Mouse (Mus musculus) left cerebral cortex, postnatal 25 days (tissue): ENCODE results near the gene Saysd1. TPM values are rescaled to one million over a fixed set of nuclear protein-coding genes. Genes with fewer than 3 reads are reported as not detected.

ENCODE experiments used
- DNase-seq, 2 experiments: peaks; one replicate each; pipeline ENCODE4 v3.0.0; 2022; ENCODE audit warnings: low spot score in 2 of 2, mixed read lengths in 1 of 2
- intact Hi-C: fragments of 180-260 bp; cut with DNase I; formaldehyde crosslinking; loops from one replicate; pipeline ENCODE4 v1.15.1; 2025
- total RNA-seq, 2 experiments: library from RNA; stranded (reverse); gene quantifications; 2 replicates each; pipeline ENCODE4 v1.2.3; 2021

Saysd1 gene
- total RNA-seq, 2 experiments from 2014 or later, result 4.3 to 4.7 TPM

GRCm38 (mm10) chr14:20114951-20115350, 23.4 kb downstream of the Saysd1 start:
- intact Hi-C loops, result loop anchor here (1.0 kb wide), 2 partner anchors 21 to 143 kb away; no protein-coding TSS in a partner anchor
- DNase-seq, result no peak

- intact Hi-C loops, result loop anchor here (1.0 kb wide), 2 partner anchors 20 to 144 kb away; no protein-coding TSS in a partner anchor
- peak; percentile 88 to 90 for DNase-seq
Observed at GRCm38 (mm10) chr14:20113964-20114363, 24.4 kb downstream of the Saysd1 start.

GRCm38 (mm10) chr14:20113189-20113961, 25.0 kb downstream of the Saysd1 start:
- DNase-seq, result no peak
- intact Hi-C loops, result no loop called here

GRCm38 (mm10) chr14:20112218-20112617, 26.1 kb downstream of the Saysd1 start:
- no peak for DNase-seq
- intact Hi-C loops, result no loop called here

GRCm38 (mm10) chr14:20110945-20111344, 27.4 kb downstream of the Saysd1 start:
- DNase-seq, result no peak
- intact Hi-C loops, result no loop called here

- DNase-seq, result no peak
- intact Hi-C loops, result no loop called here
Observed at GRCm38 (mm10) chr14:20106271-20106670, 32.1 kb downstream of the Saysd1 start.

GRCm38 (mm10) chr14:20103207-20103606, 35.1 kb downstream of the Saysd1 start:
- DNase-seq, result peak in 1 of 2 experiments; percentile 43
- intact Hi-C loops, result no loop called here

- no peak for DNase-seq
- intact Hi-C loops, result no loop called here
Observed at GRCm38 (mm10) chr14:20098061-20098460, 40.3 kb downstream of the Saysd1 start.

GRCm38 (mm10) chr14:20094942-20095341, 43.4 kb downstream of the Saysd1 start:
- no peak for DNase-seq
- intact Hi-C loops, result loop anchor here (1.0 kb wide), 1 partner anchor 19 kb away; no protein-coding TSS in a partner anchor

GRCm38 (mm10) chr14:20093493-20093892, 44.8 kb downstream of the Saysd1 start:
- no peak for DNase-seq
- intact Hi-C loops, result no loop called here

GRCm38 (mm10) chr14:20084335-20084734, 54.0 kb downstream of the Saysd1 start:
- no peak for DNase-seq
- intact Hi-C loops, result no loop called here

GRCm38 (mm10) chr14:20082536-20083325, 55.6 kb downstream of the Saysd1 start:
- intact Hi-C loops, result no loop called here
- peak; percentile 95 to 96 for DNase-seq

- DNase-seq, result no peak
- intact Hi-C loops, result no loop called here
Observed at GRCm38 (mm10) chr14:20081937-20082533, 56.3 kb downstream of the Saysd1 start.

- DNase-seq, result no peak
- intact Hi-C loops, result no loop called here
Observed at GRCm38 (mm10) chr14:20081084-20081483, 57.2 kb downstream of the Saysd1 start.

GRCm38 (mm10) chr14:20077181-20077580, 61.2 kb downstream of the Saysd1 start:
- DNase-seq, result no peak
- intact Hi-C loops, result no loop called here

- DNase-seq, result peak in 1 of 2 experiments; percentile 46
- intact Hi-C loops, result no loop called here
Observed at GRCm38 (mm10) chr14:20075544-20075943, 62.8 kb downstream of the Saysd1 start.

GRCm38 (mm10) chr14:20074759-20075158, 63.6 kb downstream of the Saysd1 start:
- no peak for DNase-seq
- intact Hi-C loops, result no loop called here

GRCm38 (mm10) chr14:20070629-20071028, 67.7 kb downstream of the Saysd1 start:
- DNase-seq, result peak; percentile 41 to 59
- intact Hi-C loops, result no loop called here

- intact Hi-C loops, result loop anchor here (5.0 kb wide), 3 partner anchors 91 to 246 kb away; partner anchors contain the start of genes Gng2 and Rtraf
- DNase-seq, result no peak
Observed at GRCm38 (mm10) chr14:20068365-20068764, 70.0 kb downstream of the Saysd1 start.
